Mouse (Mus musculus) spleen, adult 2 months (tissue): ENCODE results near the gene Zbtb12.

Experiments
- CTCF ChIP-seq: fragments of 200-500 bp; IDR thresholded peaks from 2 replicates; pipeline ENCODE4 v1.5.1; 2011; ENCODE audit warnings: mild to moderate bottlenecking, inconsistent platforms; ENCODE audit not compliant: insufficient read depth, insufficient read length, insufficient replicate concordance; ENCODE audit errors: extremely low read depth
- POLR2A ChIP-seq: fragments of 200-500 bp; IDR thresholded peaks from 2 replicates; pipeline ENCODE4 v1.6.1; 2011; ENCODE audit warnings: low read depth, low read length, inconsistent platforms

- TF ChIP-seq CTCF (no peak), POLR2A (no peak)
Measured at GRCm38 (mm10) chr17:34895724-34896123, 16.4 kb downstream of the Zbtb12 start.
